Mouse (Mus musculus): ENCODE results near the gene Adamts17.

Adamts17 gene

DNA sequence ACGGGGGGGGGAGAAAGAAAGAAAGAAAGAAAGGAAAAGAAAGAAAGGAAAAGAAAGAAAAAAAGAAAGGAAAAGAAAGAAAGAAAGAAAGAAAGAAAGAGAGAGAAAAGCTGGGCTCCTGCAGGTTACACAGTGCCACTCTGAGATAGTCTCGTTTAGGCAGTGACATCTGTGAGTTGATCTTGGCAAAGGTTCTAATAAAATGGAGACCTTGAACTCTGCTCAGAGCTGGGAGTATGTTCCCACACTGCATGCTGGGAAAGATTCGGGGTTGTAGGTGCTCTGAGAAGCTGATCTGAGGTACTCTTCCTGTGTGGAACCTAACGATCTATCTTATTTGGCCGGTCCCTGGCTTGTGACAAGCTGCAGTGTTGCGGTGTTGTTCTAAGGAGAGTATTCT is 7.0 kb downstream of the Adamts17 start:
- no peak for DNase-seq (ENCODE audit: low read depth, low spot score)

DNA sequence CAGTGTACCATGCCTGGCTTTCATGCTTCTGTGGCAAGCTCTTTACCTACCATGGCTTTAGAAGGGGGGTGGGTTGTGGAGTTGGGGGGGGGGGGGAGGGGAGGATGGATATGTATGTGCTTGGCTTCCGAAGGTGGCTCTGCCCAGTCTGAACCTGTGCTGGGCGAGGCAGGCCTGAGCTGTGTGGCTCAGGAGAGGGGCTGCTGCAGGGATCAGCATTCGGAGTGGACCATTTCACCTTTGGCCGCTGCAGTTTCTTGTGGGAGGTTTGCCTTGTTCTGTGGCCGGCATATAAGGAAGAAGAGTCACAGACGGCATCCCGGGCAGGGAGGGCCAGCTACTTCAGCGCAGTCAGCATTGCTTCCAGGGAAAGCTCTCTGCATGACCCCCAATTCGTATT is 7.8 kb downstream of the Adamts17 start:
- DNase-seq (ENCODE audit: low read depth, low spot score) = no peak

DNA sequence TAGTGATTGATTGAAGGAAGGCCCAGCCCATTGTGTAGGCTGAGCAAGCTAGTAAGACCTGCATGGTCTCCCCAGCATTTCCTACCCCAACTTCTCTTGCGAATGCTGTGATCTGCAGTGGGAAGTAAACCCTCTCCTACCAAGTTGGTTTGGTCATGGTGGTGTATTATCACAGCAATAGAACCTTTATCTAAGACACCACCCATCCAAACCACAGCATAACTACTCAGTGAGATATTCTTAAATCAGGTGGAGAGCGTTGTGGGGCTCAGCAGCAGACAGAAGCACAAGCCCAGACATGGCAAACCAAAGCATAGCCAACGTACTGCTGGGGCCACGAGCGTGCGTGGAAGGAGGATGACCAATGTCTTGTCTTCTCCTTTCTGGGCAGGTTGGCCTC is 9.8 kb downstream of the Adamts17 start:
- DNase-seq (ENCODE audit: low read depth, low spot score) = no peak

DNA sequence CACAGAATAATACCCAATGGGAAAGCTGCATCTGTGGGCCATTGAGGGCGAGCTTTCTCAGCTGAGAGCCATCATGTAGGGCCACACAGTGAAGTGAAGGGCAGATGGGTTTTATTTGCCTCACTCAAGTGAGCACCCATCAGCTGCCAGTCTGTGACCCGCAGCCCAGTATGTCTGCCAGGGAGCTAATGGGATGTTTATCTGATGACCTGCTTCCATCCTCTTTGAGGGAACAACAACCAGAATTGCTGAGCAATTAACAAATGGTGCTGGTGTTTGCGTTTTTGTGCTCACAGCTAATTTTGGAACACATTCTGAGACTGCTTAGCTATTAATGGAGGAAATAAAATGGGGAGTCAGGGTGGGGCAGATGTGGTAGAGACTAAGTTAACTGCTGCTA is 12.6 kb downstream of the Adamts17 start:
- DNase-seq (ENCODE audit: low read depth, low spot score) = no peak

- DNase-seq (ENCODE audit: low read depth, low spot score) = no peak
These were observed 18.1 kb downstream of the Adamts17 start for GRCm38 (mm10) chr7:66857610-66858009.

DNA sequence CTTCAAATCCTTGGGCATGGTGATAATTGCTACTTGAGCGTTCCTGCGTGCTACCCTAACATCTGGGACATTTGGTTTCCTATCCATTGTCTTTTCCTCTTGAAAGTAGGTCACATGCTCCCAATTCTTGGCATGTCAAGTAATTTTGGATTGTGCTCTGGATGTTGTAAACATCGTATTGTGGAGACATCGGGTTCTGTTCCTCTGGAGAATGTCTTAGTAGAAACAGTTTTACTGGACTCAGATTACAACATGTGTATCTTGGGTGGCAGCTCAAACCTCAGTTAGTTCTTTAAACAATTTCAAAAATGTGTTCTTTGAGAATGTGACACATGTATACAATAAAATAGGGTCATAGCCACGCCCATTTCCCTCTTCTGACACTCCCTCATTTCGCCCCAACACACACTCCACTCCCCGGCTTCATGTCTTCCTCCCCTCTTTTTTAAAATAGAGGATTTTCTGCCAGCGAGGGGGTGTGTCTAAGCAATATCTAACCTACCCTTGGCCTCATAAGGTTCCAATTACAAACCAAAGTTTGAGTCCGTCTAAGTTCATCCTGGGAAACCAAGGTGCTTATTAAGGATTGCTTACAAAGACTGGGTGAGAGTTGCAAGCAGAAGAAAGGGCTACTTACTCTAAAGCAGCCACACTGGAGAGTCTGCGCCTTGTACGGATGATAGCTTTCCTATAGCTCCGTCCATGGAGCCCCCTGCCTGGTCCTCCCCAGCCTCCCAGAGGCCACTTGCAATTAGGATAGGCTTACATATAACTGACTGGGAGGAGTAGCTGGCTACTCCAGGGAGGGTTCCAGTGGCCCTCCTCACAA is 18.9 kb downstream of the Adamts17 start:
- no peak for DNase-seq (ENCODE audit: low read depth, low spot score)

- no peak for DNase-seq (ENCODE audit: low read depth, low spot score)
These were observed 19.7 kb downstream of the Adamts17 start for GRCm38 (mm10) chr7:66859220-66859619.

DNA sequence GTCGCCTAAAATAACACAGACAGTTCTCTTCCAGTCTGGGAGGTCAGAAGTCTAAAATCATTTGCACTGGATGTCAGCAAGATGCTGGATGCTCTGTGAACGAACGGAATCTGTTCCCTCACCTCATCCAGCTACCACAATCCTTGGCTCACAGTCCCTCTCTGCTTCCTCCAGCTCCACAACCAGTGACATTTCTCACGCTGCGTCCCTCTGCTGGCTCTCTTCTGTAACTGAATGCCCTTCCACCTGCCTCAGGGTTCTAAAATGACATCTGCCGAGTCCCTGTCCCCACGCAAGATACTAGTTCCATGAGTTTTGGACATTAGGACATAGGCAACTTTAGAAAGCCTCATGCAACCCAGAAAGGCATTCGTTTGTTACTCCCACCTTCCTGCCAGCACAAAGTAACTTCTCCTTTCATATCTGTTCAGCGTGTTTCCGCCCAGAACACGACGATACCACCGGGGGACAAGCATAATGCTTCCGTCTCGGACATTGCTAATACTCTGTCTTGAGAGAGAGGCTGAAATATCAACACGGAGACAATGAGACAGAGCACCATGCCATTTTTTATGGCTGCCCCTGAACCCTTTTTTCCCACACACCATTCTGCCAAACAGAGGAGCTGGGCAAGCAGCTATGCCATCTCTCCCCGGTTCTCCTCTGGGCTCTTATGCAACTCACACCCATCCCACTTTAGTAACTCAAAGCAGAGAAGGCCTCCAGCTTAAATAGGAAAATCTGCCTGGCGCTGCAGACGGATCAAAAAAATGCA is 27.6 kb downstream of the Adamts17 start:
- DNase-seq (ENCODE audit: low read depth, low spot score) = no peak

DNA sequence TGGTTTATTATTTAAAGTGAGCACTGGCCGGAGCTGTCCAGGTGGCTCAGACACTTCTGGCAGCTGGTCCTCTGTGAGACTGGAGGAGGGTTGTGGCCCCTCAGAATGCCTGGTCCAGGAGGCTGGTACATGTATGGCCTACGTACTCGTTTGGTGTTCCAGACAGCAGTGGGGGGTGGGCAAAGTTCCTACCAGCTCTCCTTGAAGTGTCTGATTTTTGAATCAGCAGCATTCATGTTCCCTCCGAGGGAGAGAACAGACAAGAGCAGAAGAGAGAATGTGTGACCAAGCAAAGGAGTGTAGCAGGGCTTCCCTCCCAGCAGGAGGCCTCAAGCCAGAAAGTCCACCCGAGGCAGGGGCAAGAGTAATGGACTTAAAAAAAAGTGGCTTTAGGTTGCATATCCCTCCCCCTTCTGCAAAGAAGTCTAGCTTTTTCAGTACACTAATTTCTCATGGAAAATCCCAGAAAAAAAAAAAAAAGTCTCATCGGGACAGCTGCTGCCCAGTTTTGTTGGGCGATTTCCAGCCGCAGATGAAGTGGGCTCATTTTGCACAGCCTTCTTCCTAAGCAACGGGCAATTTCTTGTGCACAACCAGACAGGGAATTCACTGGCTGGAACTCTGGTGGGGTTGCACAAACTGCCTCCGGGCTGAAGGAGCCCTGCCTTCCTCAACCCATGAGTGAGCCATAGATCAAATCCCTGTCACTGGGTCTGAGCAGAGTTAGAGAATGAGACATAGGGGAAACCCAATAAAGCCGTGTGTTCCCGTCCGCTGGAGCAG is 28.4 kb downstream of the Adamts17 start:
- no peak for DNase-seq (ENCODE audit: low read depth, low spot score)

DNA sequence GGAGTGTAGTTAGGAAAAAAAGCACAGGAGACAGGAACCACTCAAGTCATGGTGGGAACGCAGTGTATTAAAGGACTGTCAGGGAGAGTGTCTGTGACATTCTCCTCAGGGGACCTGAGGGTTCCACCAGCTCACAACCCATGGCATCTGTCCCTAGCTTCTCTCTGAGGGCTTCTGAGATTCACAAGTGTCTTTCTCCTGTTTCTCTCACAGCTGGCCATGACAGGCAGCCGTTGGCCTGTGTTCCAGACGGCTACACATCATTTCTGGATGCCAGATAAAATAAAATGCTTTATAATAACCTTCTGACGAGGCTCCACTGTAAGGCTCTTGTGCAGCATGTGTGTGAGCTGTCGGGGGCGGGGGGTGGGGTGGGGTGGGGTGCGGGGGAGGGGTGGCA is 32.0 kb downstream of the Adamts17 start:
- DNase-seq (ENCODE audit: low read depth, low spot score) = no peak

GRCm38 (mm10) chr7:66871940-66872511 is 32.5 kb downstream of the Adamts17 start:
- no peak for DNase-seq (ENCODE audit: low read depth, low spot score)

DNA sequence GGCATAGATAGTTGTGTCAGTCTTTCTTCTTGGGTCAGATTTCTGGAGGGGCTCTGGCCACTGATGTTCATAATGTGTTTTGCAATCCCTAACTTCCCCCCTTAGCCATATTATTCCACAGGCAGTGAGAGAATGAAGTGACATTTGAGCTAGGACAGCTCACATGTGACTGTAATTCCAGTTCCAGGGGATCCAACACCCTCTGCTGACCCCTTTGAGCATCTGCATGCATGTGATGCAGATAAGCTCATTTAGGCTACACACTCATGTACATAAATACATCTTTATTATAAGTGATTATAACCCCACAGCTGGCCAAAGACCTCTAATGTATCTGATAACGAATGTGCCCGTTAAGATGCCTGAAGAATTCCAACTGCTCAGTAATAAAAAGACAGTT is 33.7 kb downstream of the Adamts17 start:
- no peak for DNase-seq (ENCODE audit: low read depth, low spot score)

GRCm38 (mm10) chr7:66891431-66891830 is 51.9 kb downstream of the Adamts17 start:
- no peak for DNase-seq (ENCODE audit: low read depth, low spot score)

DNA sequence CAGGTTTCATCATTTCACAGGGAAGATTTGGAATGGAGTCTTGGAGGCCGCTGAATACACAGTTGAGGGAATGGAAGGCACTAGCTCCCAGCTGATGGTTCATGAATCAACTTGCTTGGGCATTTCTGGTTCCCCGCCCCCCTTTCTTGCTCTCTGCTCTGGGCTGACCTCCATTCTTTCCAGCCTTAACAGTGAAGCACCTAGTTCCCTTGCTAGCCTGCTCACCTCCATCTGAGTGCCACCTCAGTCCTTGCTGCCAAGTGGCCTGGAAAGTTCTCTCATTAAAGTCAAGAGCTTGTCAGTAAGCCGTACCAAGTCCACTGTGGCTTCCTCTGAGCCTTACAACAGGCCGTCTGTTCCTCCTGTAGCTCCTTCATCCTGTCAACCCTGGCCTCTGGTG is 52.6 kb downstream of the Adamts17 start:
- DNase-seq (ENCODE audit: low read depth, low spot score) = no peak

DNA sequence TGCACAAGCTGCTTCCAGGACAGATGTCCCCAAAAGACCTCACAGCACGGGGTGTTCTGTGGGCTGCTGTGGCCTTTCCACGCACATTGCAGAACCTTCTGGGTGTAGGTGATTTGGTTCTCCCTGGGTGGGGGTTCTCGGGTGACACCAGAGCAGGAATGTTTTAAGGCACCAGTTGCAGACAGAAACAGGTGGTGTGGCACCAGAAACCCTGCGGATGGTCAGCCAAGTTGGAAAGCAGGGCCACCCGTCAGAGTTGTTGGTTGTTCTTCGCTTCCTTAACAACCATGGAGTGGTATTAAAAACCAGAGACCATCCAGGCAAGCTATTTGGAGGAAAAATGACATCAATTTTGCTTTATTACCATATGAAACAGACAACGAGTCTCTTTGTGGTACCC is 62.8 kb downstream of the Adamts17 start:
- no peak for DNase-seq (ENCODE audit: low read depth, low spot score)

- DNase-seq (ENCODE audit: low read depth, low spot score) = no peak
These were observed 63.5 kb downstream of the Adamts17 start for GRCm38 (mm10) chr7:66903014-66903413.

DNA sequence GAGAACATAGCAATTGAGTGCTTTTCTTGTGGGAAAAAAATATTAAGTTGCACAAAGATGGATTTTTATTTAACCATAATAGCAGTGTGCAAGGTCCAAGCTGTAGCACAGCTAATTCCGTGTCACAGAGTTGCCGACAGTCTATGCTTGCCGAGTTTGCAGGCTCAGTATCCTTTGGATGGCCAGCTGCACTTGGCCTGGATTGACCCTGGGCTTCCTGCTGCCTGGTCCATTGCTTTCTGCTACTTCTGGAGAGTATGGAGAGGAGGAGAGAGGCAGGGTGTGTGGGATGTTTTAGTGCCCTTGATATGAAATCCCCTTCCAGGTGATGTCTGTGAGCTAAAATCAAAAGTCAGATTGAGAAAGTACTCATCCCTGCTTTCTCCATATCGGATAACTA is 66.4 kb downstream of the Adamts17 start:
- DNase-seq (ENCODE audit: low read depth, low spot score) = no peak

- no peak for DNase-seq (ENCODE audit: low read depth, low spot score)
These were observed 73.3 kb downstream of the Adamts17 start for GRCm38 (mm10) chr7:66912866-66913265.

- DNase-seq (ENCODE audit: low read depth, low spot score) = no peak
These were observed 84.1 kb downstream of the Adamts17 start for GRCm38 (mm10) chr7:66923595-66923994.

GRCm38 (mm10) chr7:66924104-66924503 is 84.6 kb downstream of the Adamts17 start:
- DNase-seq (ENCODE audit: low read depth, low spot score) = no peak

- no peak for DNase-seq (ENCODE audit: low read depth, low spot score)
These were observed 89.7 kb downstream of the Adamts17 start for GRCm38 (mm10) chr7:66929263-66929662.

- no peak for DNase-seq (ENCODE audit: low read depth, low spot score)
These were observed 91.8 kb downstream of the Adamts17 start for GRCm38 (mm10) chr7:66931291-66931690.

All from CD4-positive, CD25-positive, alpha-beta regulatory T cell, adult 2 months (primary cell).